In the genomic region with DNA sequence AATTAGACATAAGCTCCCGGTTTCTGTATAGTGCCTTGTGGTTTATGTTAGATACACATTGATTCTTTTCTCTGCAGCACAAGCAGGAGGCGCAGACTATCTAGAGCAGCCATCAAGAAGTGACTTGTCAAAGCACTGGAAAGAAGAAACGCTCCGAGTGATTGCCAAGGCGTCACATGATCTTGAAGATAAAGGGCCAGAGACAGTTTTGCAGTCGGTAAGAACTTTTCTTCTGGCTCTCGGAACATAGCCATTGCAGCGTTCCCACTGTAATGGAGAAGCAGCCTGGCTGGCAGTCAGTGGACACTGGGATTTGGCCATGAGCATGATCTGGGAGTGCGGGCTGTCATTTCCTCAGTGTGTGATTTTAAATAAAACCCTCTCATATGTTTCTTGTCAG, we compare ENCODE assay signal across 15 mouse cellular contexts.
DNase-seq lines count a peak whose midpoint lies in the region; ATAC-seq and TF ChIP-seq lines count a peak whose summit lies in the region.
"Had no signal": no experiment of that assay in that cellular context is flagged by ENCODE, and none has a peak within 500 bp of the region (broad histone marks: within the 10 kb centered on the region; RNA-seq: fewer than 3 reads in every experiment).

No protein-coding gene starts in this region.

- no peaks in the 10 kb centered on the region for H3K27me3 ChIP-seq in forebrain, postnatal 0 days (ENCODE audit: insufficient read depth, low read length)
- H3K27me3 ChIP-seq in forebrain, embryonic 13.5 days, result no peaks in the 10 kb centered on the region
- H3K27me3 ChIP-seq: hindbrain, embryonic 15.5 days had no signal

- H3K36me3 ChIP-seq in forebrain, postnatal 0 days (ENCODE audit: insufficient read depth), result peaks cover 3% of the 10 kb centered on the region; the same call in 1 of the 2 replicates
- H3K36me3 ChIP-seq in forebrain, embryonic 13.5 days (ENCODE audit: poor library complexity, severe bottlenecking), result peaks cover 9% of the 10 kb centered on the region

- H3K9ac ChIP-seq in forebrain, postnatal 0 days, result no peak overlapping the region
- H3K9ac ChIP-seq in forebrain, embryonic 13.5 days, result no peak overlapping the region
- H3K9ac ChIP-seq: hindbrain, embryonic 15.5 days had no signal

- peak; percentile 8 for DNase-seq in forebrain, postnatal 0 days
- DNase-seq in ovary, postnatal 36 days (ENCODE audit: low spot score), result peak; percentile 12
- DNase-seq in ovary, postnatal 10 days (ENCODE audit: low spot score), result no peak
- peak; percentile 21 to 23 for DNase-seq in heart, postnatal 14 days
- DNase-seq in skeletal muscle tissue, adult 2 months (ENCODE audit: low read depth, low spot score), result peak; percentile 74
- no peak for DNase-seq in spleen, adult 12 weeks (ENCODE audit: low spot score)
- DNase-seq in cerebellum, postnatal 36 days, result no peak
- DNase-seq: cerebellum, adult 18-20 months; thymus, adult 2 months had no signal

- intact Hi-C loops in heart, postnatal 14 days (cut with DNase I), result no loop called here

- no peak for TF ChIP-seq CTCF in forebrain, postnatal 0 days (IDR thresholded peaks at IDR 0.05; ENCODE audit: low read depth)

- ATAC-seq in forebrain, postnatal 0 days, result peak; percentile 36; the same call in 1 of the 2 replicates
- ATAC-seq in forebrain, embryonic 13.5 days, result no peak

- no peak overlapping the region for H3K4me2 ChIP-seq in forebrain, postnatal 0 days (ENCODE audit: low read depth)
- no peak overlapping the region for H3K4me2 ChIP-seq in forebrain, embryonic 13.5 days
- H3K4me2 ChIP-seq: hindbrain, embryonic 15.5 days; liver, embryonic 11.5 days; midbrain, embryonic 11.5 days had no signal

- H3K4me1 ChIP-seq in forebrain, postnatal 0 days (ENCODE audit: insufficient read depth), result no peaks in the 10 kb centered on the region
- no peaks in the 10 kb centered on the region; the same call in 1 of the 2 replicates for H3K4me1 ChIP-seq in forebrain, embryonic 13.5 days
- H3K4me1 ChIP-seq: hindbrain, embryonic 15.5 days had no signal

- no peaks in the 10 kb centered on the region for H3K9me3 ChIP-seq in forebrain, postnatal 0 days (ENCODE audit: low read length)
- H3K9me3 ChIP-seq in forebrain, embryonic 13.5 days (replicated peaks), result no peaks in the 10 kb centered on the region
- H3K9me3 ChIP-seq: hindbrain, embryonic 15.5 days had no signal

- 71% methylated on average over 9 of the region's 9 CpGs for WGBS in forebrain, postnatal 0 days
- WGBS in forebrain, embryonic 13.5 days, result 87% methylated on average over 9 of the region's 9 CpGs

- no peak overlapping the region for H3K4me3 ChIP-seq in forebrain, postnatal 0 days (ENCODE audit: low read depth, low read length)
- no peak overlapping the region for H3K4me3 ChIP-seq in forebrain, embryonic 13.5 days
- H3K4me3 ChIP-seq: hindbrain, embryonic 15.5 days; left cerebral cortex, adult 2 months had no signal

- H3K27ac ChIP-seq in forebrain, postnatal 0 days (ENCODE audit: low read depth, low read length), result no peak overlapping the region
- H3K27ac ChIP-seq in forebrain, embryonic 13.5 days, result no peak overlapping the region
- H3K27ac ChIP-seq: hindbrain, embryonic 15.5 days; kidney, postnatal 0 days; left cerebral cortex, adult 2 months had no signal

Comparison
In these comparisons a context has a peak if more than half of its experiments do, and no peak if none do; other contexts are left out.
1. DNase-seq: peak in forebrain, postnatal 0 days (single experiment), ovary, postnatal 36 days (single experiment), heart, postnatal 14 days (2 of 2) and skeletal muscle tissue, adult 2 months (single experiment); none in ovary, postnatal 10 days (single experiment), spleen, adult 12 weeks (single experiment) and cerebellum, postnatal 36 days (0 of 2).